Mouse (Mus musculus) B cell, adult 2 months (primary cell): ENCODE results near the gene Gm9918.

Source experiments
- DNase-seq, 2 experiments: peaks; one replicate each; pipeline ENCODE4 v3.0.0; 2022

Gene Gm9918

DNA sequence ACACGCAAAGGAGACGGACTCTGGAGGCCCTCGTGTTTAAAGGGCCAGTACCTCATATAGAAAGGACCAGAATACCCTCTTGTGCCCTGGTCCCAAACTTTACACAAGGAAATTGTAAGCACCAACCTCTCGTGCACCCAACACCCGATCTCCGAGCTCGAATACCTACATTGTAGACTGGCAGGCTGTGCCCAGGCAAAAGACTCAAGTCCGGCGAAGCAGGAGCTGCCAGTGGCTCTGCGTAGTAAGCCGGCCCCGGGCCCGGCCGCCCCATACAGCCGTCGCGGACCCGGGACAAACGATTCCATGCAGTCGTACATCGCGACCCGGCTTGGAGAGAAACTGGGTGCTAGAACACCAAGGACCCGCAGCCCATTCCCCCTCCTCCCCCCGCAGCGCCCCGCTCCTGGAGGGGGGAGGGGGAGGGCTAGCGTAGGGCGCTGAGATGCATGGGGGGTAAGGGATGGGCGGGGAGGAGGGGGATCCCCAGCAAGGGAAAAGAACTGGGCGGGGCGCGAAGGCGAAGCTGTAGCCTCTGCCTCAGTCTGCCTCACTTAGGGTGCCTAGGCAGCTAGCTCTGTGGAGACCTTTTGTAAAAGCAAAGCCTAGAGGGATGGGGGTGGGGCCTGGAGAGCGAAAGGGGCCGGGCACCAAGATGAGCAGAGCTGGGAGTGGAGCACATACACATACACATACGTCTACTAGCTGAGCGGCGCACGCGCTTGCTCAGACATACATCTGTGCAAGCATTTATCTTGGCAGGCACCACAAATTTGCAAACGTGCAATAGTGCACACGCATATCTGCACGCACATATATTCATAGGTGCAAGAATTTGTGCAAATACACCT lies 24.2 kb upstream of the Gm9918 start:
- peak; percentile 45 for DNase-seq

DNA sequence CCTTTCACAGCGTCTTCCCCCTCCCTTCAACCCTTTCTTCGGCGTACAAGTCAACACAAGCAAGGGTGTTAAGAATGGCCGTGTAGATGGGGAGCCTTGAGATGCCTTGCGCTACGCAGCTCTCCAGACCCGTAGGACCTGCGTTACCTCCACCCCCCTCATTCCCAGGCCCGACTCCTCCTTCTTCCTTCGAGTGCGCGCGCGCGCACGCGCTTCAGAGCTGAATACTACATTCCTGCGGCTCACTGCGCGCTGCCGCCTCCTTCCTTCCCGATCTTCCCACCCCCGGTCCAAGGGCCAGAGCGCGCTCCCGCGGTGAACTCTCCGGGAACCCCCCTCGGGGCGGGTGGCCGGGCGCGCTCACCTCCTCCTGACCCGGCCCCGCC lies 23.5 kb upstream of the Gm9918 start:
- DNase-seq: peak; percentile 51 to 59

DNA sequence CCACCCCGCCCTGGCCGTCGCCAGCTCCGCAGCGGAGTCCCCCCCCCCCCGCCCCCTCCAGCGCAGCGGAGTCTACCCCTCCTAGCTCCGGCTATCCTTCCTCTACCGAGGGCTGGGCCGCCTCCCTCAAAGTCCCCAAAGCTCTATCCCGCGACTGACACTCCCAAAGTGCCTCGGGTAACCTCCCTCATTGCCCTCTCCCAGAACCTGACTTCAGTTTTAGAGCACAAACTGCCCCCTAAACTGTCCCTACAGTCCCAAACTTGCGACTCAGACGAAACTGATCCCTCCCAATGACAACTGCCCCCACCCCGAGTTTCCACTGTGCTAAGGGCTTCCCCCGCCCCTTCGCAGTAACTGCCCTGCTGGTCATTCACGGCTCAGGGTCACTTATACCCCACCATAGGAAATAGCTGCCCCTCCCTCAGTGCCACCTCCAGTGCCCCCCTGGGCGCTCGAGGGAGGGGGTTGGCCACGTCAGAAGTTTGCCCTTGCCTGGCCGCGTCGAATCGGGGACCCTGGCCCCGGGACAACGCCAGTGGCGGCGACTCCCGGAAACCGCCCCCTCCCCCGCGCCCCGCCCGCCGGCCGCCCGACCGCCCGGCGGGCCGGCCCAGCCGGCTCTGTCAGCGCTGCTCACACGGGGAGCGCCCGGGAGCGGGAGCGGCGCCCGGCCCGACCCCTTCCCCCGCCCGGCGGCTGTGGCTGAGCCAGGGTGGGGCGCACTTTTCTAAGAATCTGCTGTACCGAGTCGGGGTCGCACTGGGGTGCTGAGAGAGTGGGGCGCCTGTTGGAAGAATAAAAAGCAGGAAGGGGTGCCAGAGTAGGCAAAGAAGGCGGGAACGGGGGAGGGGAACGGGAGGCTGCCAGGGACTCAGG lies 22.9 kb upstream of the Gm9918 start:
- DNase-seq: peak; percentile 30 to 36

DNA sequence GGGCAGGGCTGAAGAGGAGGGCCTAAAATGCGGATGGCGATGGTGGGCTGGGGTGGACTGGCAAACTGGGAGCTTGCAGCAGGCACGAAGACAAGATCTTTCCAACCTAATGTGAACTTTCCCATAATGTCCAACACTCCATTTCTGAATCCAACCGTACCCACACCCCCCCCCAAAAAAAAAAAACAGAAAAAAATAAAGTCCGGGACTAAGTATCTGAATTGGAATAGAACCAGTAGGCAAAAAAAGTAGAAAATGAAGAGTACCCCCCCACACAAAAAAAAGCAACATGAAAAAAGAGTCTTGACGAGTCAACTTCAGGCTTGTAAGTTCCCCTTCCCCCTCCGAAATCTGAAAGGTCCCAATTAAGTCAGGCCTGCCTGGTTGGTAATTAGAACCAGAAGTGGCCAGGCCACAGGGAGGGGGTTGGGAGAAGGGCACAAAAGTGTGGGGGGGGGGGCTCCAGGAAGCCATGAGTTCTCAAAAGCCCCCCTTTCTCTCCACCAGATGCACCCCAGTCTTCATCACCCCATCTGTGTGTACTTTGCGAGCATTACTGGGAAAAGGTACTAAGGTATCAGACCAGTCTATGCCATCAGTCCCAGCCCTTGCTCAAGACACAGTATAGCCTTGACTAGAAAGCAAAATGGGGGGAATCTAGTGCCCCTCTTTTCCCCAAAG lies 22.1 kb upstream of the Gm9918 start:
- DNase-seq: no peak

DNA sequence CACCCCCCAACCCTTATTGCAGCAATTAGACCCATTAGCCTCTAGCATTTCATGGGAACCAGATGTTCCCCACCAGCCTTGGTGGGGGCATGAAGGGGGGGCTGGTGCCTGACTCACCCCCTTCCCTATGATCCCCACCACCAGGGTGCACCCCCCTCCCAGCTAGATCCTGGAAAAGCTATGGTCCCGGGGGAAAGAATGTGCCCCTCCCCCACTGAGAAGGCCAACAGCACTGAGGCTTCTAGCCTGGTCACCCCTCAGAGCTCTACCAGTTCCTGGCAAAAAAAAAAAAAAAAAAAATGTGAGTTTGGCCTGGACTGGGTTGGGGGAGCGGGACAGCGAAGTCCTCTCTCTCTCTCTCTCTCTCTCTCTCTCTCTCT lies 21.6 kb upstream of the Gm9918 start:
- no peak for DNase-seq

DNA sequence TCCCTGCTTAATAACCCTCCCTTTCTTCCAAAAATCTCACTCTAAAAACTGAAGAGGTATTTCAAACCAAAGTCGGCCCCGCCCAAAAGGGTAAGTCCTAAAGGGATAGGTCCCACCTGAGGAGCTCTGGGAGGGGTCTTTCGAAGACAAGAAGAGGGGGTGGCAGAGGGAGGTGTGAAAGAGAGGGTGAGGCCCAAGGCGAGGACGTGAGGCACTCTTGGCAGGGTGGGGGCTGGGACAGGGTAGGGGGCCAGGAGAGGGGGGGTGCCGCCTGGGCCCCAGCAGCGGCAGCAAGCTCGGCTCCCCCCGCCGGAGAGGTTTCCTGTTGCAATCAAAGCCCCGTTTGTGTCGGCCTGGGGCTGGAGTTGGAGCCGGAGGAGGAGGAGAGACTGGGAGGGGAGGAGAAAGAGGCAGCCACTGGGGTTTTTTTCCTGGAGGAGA lies 21.1 kb upstream of the Gm9918 start:
- DNase-seq: no peak

DNA sequence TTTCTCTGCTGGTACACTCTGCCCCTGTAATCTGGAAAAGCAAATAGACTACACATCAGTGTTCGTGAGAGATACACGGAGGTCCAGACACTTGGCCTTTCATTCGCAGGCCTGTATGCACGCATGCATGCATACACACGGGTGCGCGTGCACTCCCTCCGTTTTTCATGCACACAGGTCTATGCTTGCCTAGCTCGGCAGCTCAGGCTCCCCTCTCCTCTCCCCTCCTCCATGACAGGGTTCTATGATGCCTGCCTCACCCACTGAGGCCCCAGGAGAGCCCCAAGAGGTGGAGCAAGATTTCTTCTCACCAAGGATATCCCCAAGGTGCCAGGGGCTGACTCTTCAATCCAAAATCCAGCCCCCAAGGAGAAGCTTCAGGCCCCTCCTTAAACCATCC lies 20.4 kb upstream of the Gm9918 start:
- no peak for DNase-seq

DNA sequence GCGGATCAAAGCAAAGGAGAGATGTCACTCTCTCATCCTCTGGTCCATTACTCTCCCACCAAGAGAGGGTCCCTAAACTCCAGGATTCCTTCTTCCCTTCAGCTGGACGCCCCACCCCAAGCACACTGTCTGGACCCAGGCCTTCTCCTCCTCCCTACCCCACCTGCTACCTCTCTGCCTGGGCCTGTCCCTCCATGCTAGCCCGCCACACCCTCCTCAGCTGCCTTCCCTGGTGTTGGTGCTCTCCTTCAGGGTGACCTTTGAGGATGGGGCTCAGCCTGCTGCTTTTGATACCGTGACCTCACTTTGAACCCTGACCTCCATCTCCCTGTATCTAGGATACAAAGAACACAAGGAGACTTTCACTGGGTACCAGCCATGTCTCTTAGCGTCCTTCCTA lies 19.8 kb upstream of the Gm9918 start:
- no peak for DNase-seq

DNA sequence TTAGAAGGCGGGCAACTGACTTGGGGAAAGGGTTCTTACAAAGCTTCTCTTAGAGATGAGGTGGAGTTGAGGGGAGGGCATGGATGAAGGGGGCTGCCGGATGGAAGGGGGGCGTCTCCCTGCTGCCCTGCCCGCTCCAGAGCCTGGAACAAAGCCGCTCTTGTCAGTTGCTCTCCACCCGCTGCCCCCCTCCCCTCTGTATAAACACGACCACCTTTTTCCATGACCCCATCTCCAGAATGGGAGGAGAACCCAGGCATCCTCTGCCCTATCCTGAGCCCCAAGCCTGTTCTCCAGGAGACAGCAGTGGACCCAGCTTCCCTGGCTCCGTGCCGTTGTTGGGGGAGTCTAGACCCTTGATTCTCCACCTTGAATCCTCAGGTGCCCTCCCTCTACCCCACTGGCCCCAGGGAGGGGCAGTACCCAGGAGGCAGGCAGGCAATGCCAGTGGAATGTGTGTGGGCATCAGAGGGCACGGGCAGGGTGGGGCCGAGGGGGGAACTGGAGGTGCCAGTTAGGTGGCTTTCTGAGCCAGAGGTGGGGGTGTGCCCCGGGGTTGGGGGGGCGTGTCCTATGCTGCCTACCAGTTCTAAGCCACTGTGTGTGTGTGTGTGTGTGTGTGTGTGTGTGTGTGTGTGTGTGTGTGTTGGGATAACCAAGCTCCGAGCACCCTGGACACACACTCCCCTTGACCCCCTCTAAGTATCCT lies 14.7 kb upstream of the Gm9918 start:
- DNase-seq: no peak

DNA sequence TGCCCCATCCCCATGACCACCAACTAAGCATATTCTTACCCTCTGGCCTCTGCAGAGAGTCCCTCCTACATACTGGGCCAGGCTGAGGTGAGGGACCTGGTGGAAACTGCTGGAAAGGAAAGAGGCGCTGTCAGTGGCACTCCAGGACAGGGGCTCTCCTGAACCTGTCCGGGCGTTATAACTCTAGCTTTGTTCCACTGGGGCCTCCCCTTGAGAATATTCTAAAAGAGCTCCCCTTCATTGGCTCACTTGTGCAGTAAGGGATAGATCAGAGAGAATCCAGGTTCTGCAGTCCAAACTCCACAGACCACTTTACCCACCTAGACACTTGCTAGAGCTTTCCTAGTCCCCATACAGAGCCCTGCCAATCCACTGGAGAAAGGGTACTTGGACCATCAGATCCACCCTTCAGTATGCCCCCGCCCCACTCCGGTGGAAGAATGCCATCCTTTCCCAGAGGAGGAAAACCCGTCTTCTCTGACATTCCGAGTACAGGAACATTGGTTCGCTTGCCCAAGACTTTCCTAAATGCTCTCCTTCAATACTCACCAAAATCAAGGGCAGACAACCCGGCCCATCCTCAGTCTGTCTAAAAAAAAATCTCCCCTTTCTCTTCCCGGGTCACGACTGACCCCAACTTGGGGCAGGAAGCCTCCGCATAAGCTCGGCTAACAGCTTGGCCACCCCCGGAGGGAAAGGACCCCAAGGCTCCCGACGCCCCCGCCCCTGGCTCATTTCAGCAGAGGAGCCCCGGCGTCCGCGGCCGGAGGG lies 13.7 kb upstream of the Gm9918 start:
- no peak for DNase-seq

DNA sequence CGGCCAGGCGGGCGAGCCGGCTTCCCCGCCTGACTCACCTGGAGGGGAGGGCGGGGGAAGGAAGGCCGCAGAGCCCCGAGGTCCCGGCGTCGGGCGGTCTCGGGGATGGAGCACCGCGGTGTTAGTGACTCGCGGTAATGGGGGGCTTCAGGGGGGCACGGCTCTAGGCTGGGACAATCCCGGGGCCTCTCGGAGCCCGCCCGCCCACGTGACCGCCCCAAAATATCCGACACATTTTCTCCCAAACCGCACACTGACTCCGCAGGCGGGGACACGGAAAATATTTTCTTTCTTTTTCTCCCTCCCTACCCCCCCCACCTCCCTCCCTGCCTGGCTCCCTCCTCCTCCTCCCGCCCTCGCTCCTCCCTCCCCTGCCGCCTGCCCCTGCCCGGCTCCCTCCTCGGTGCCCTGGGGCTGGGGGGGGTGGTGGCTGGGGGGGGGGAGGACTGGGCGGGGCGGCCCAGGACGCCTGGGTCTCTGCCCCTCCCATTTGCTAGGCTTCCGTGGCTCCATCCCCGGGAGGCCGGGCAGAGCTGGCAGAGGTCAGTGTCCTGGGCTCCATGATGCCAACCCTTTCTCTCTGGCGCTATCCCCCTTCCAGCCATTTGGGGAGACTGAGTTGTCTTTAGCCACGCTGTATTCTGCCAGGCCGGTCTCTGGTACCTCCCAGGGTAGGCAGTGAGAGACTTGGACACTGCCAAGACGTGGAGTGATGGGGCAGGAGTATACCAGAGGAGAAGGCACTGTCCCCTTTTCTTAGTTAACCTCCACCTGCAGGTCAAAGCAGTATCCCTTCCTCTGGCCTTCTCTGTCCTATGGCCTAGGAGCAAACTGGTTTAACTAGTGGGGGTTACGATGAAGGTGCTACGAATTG lies 12.9 kb upstream of the Gm9918 start, which contains the start of gene Rarg:
Gene Rarg, minus strand, starts transcription at position 316 of the 874 bp plus-strand sequence.
- DNase-seq: no peak

DNA sequence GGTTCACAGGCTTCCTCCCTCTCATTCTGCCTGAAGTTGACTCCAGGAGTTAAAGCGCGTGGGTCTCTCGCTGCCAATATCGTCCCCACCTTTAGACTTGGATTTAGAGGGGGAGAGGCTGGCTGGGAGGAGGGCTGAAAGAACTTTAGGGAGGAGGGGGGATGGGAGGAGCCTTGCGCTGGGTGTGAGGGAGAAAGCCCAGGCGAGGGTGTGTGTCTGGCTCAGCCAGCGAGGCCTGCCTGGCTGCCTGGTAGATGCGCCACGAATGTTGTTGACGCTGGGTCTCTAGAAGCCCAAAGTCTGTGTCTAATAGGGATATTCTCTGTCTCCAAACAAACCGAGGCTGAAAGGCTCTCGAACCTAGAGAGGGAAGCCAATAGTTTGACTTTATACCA lies 12.3 kb upstream of the Gm9918 start:
- DNase-seq: no peak

DNA sequence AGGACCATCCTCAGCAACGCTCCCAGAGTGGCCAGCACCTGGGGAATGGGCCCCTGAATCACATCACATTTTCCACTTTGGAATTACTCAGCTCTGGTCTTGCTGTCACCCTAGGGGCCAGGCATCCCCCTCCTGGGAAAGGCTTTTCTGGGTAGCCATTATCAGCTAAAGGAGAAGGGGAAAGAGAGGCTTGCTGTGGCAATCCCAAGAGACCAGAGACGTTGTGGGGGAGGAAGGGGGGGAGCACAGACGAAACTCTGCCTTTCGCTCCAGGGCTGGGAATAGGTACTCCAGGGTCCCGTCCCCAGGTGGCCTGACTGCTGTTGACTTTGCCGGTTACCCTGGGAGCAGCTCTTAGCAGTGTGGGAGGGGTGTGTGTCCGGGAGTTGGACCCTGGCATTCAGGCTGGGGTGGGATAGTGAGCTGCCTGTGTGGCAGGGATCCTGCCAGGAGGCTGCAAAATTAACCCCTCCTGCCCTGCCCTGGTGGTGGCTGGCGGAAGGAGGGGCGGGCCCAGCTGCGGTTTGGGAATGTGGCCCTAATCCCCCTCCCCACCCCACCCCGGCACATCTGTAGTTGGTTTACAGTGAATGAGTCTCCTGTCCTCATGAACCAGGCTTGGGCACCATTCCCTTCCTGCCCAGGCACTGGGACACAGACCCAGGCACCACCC lies 11.6 kb upstream of the Gm9918 start:
- DNase-seq: no peak

DNA sequence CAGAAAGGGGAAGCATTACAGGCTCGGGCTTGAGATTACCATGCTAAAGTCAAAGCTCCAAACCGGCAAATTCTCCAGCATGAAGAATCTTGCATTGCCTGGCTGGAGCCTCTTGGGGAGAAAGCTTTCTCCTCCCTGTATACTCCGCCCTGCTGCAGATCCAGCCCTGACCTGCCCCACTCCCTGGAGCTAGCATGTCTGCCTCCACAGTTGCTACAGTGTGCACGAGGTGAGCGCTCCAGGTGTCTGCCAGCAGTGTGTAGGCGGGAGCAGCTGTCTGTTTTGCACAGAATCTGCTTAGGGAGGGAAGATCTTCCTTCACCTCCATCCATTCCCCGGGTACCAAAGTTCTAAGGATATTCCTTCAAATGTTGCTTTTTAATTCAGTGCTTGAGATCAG lies 7.8 kb upstream of the Gm9918 start:
- no peak for DNase-seq

DNA sequence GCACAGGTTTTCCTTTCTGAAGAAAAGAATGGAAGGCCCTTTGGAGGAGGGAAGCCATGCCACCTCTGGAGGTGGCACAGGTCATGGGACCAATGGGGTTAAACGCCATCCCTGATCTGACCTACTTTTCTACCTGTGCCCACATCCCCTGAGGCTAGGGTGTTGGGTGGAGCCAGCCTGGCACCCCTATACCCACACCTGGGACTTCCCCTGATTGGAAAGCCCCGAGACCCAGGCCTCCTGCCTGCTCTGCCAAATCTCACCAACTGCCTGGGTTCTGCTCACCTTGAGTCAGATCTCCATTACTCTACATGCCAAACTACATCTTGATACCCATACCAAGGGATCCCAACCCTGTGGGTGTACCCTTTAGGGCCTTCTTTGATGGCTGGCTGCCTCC lies 7.3 kb upstream of the Gm9918 start:
- no peak for DNase-seq

DNA sequence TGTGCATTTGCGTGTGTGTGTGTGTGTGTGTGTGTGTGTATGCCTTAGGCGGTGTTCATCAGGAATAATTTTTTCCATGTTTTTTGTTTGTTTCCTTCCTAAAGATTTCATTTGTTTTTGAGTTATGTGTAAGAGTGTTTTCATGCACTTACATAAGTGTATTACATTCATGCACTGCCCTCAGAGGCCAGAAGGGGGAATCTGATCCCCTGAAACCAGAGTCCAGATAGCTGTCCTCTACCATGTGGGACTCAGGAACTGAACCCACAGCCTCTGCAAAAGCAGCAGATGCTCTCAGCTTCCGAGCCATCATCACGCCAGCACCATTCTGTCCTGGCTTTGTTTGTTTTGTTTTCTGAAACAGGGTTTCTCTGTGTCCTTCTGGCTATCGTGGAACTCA lies 4.8 kb upstream of the Gm9918 start:
- DNase-seq: no peak

DNA sequence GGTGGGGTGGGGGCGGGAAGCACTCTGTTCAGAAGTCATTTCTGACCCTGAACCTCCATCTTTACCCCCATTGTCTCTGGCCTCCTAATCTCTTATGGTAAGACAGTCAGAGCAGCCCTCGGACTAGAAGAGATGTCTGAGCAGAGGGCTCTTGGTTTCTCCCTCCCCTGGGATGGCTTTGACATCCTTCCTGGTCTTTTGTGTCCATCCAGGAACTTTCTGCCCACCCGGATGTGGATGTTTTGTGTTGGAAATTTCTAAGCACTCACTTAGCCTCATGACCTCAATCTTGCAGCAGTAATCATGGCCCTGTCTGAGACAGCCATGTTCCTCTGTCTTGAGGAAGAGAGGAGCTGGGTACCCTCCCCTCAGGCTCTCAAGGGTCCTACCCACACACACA lies 1.1 kb downstream of the Gm9918 start:
- DNase-seq: no peak

DNA sequence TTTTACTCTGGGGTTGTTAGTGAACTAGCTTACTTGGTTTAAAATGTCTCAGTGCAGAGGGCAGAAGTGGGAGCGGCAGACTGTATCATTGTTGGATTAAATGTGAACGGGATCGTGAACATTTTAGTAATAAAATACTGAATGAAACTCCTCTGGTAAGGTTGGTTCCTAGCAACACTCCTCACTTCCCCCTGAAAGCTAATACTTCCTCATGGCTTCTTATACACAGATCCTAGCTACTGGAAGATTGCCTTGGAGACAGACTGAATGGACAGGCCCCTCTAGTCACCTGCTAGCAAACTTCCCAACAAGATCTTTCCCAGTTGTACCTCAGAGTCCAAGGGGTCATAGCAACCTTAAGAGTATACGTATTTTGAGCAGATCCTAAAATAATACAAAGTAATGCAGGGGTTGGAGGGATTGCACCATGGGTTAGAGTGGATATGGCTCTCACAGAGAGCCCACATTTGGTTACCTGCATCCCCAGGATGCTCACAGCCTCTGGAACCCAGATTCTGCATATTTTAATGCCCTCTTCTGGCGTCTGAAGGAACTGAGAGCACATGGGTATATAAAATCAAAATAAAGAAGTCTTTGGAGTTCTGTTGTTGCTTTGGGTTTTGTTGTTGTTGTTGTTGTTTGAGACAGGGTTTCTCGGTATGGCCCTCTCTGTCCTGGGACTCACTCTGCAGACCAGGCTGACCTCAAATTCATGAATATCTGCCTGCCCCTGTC lies 3.8 kb downstream of the Gm9918 start:
- DNase-seq: no peak

DNA sequence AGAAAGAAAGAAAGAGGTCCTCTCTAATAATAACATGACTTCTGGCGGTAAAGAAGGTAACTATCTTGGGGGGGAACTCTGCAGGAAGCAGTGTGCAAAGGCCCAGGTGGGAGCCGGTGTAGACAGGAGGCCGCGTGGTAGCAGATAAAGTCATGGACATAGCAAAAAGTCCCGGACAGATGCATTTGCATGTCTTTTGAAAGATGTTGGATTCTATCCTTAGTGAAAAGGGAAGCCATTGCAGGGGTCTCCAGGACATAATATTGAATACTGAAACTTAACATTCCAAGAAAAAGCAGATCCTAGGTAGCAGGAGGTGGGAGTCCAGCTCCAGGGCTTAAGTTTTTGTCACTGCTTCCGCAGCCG lies 8.3 kb downstream of the Gm9918 start:
- no peak for DNase-seq
